Mouse (Mus musculus): Measurements from ENCODE around the gene Antxr1.

GRCm38 (mm10) chr6:87099261-87099660 is 236.4 kb downstream of the Antxr1 start:
- TF ChIP-seq CTCF (IDR thresholded peaks at IDR 0.05; ENCODE audit: borderline replicate concordance, insufficient read depth, low read depth, low read length) (no peak), POLR2A (IDR thresholded peaks at IDR 0.05; ENCODE audit: borderline replicate concordance, insufficient read depth, low read length) (no peak)

Data from cerebellum, adult 2 months (tissue).